Mouse (Mus musculus) erythroblast, embryonic 14.5 days (primary cell): ENCODE data around the gene Snapc4. TPM values are rescaled to one million over a fixed set of nuclear protein-coding genes. Genes with fewer than 3 reads are reported as not detected.

Experiments
- H3K27me3 ChIP-seq: 2 replicates; pipeline ENCODE4 v1.6.1; 2012; ENCODE audit warnings: inconsistent platforms; ENCODE audit not compliant: control insufficient read depth
- H3K36me3 ChIP-seq: 2 replicates; pipeline ENCODE4 v1.6.1; 2012; ENCODE audit warnings: mild to moderate bottlenecking, inconsistent platforms; ENCODE audit not compliant: control insufficient read depth
- H3K4me1 ChIP-seq: 2 replicates; pipeline ENCODE4 v1.6.1; 2012; ENCODE audit warnings: inconsistent platforms; ENCODE audit not compliant: control insufficient read depth
- H3K4me3 ChIP-seq: replicated peaks from 2 replicates; pipeline ENCODE3; 2012; ENCODE audit warnings: moderate library complexity, mild to moderate bottlenecking, inconsistent platforms
- H3K9me3 ChIP-seq: 2 replicates; pipeline ENCODE4 v1.6.1; 2012; ENCODE audit warnings: low read length, inconsistent platforms, mixed read lengths; ENCODE audit not compliant: control insufficient read depth
- GATA1 ChIP-seq: IDR thresholded peaks from 2 replicates; pipeline ENCODE4 v1.6.1; 2012; ENCODE audit warnings: low read length, inconsistent platforms, mixed read lengths
- TAL1 ChIP-seq: IDR thresholded peaks from 3 replicates; pipeline ENCODE4 v1.6.1; 2012; ENCODE audit warnings: low read length, inconsistent platforms, mixed read lengths
- polyA plus RNA-seq: library from polyadenylated mRNA; stranded (reverse); fragments of >175 nt; gene quantifications from 2 replicates; pipeline ENCODE4 v1.2.3, GENCODE M21; 2012

Snapc4 gene
- polyA plus RNA-seq, 1 experiment = 1.6 TPM

- H3K4me3 ChIP-seq = no peak overlapping the region
- TF ChIP-seq GATA1 = no peak
- no peak for TF ChIP-seq TAL1
- peaks cover 10% of the 10 kb centered on the region for H3K4me1 ChIP-seq
- H3K36me3 ChIP-seq = no peaks in the 10 kb centered on the region
- no peaks in the 10 kb centered on the region for H3K9me3 ChIP-seq
- H3K27me3 ChIP-seq = peaks cover 25% of the 10 kb centered on the region
These were observed 67.6 kb downstream of the Snapc4 start for GRCm38 (mm10) chr2:26312812-26313211.

Other genes starting within 250 kb of the Snapc4 start
- not detected in 2 replicates for gene Lhx3, start 172.4 kb downstream of the Snapc4 start, polyA plus RNA-seq
- gene Qsox2, start 143.1 kb downstream of the Snapc4 start, polyA plus RNA-seq = 0.36 and 0.45 TPM in 2 replicates
- under 0.01 TPM in 2 replicates for gene Ccdc187, start 86.1 kb downstream of the Snapc4 start, polyA plus RNA-seq
- gene Gpsm1, start 65.1 kb downstream of the Snapc4 start, polyA plus RNA-seq = 0.03 and 0.12 TPM in 2 replicates
- gene Dnlz, start 28.5 kb downstream of the Snapc4 start, polyA plus RNA-seq = 1.4 TPM in 2 replicates
- 0.20 and 0.22 TPM in 2 replicates for gene Card9, start 19.7 kb downstream of the Snapc4 start, polyA plus RNA-seq
- 4.4 and 5.4 TPM in 2 replicates for gene Entr1, start 8.7 kb upstream of the Snapc4 start, polyA plus RNA-seq
- gene Pmpca, start 8.7 kb upstream of the Snapc4 start, polyA plus RNA-seq = 12.5 and 18.3 TPM in 2 replicates
- gene Inpp5e, start 28.6 kb upstream of the Snapc4 start, polyA plus RNA-seq = 0.75 and 0.98 TPM in 2 replicates
- gene Sec16a, start 64.6 kb upstream of the Snapc4 start, polyA plus RNA-seq = 0.67 and 1.1 TPM in 2 replicates
- gene Notch1, start 136.0 kb upstream of the Snapc4 start, polyA plus RNA-seq = 0.07 and 0.41 TPM in 2 replicates
- 3.2 and 3.6 TPM in 2 replicates for gene Egfl7, start 199.4 kb upstream of the Snapc4 start, polyA plus RNA-seq
- gene Gm20532, start 206.0 kb upstream of the Snapc4 start, polyA plus RNA-seq = not detected in 2 replicates
- gene Agpat2, start 223.8 kb upstream of the Snapc4 start, polyA plus RNA-seq = 0.02 and 0.31 TPM in 2 replicates
- gene Fam69b, start 247.8 kb upstream of the Snapc4 start, polyA plus RNA-seq = not detected in 2 replicates